Mouse (Mus musculus): ENCODE results near the gene Gm5538.
A peak's percentile ranks its signal among the peaks of the same experiment; 100 is the strongest.

Gene Gm5538

GRCm38 (mm10) chr3:59729490-59729889, at the start of gene Gm5538:
Gene Gm5538, plus strand, starts transcription at chr3:59729790.
- no peak for DNase-seq (ENCODE audit: low read depth, low spot score)

DNA sequence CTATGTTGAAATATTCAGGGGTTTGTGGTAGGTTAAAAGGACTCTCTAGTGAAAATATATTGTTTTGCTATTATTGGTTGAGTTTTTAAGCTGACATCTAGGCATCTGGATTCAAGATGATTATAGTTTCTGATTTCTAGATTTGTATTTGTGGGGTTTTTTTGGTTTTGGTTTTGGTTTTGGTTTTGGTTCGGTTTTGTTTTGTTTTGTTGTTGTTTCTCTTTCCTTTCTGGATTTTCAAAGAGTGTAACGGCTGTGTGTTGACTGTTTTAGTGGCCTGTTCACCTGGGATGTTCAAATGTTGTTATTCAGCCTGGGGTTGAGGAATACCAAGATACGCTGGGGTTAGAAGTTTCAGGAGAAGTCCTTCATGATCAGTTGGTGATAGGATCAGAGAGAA, 32.2 kb upstream of the Gm5538 start:
- DNase-seq (ENCODE audit: low read depth, low spot score) = no peak

DNA sequence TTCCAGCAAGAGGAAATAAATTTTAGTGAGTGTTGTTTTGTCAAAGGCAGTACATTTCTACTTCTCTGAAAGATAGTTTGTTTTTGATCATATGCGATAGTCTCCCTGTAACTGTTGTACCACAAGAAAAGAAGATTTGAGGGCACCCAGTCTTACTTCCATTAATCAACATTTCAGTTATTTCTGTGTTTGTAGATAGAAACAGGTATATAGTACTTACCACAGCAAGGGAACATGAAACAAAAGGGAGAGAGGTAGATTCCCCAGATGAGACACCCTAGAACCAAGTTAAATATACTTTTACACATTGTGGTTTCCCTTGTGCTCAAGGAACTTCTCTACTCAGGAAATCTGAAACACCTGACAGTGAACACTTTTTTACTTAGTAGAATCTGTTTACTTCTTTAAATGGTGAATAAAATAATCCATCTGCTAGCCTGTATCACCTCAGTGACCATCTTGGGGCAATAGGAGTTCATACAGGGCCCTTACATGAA, 26.9 kb upstream of the Gm5538 start:
- no peak for DNase-seq (ENCODE audit: low read depth, low spot score)

DNA sequence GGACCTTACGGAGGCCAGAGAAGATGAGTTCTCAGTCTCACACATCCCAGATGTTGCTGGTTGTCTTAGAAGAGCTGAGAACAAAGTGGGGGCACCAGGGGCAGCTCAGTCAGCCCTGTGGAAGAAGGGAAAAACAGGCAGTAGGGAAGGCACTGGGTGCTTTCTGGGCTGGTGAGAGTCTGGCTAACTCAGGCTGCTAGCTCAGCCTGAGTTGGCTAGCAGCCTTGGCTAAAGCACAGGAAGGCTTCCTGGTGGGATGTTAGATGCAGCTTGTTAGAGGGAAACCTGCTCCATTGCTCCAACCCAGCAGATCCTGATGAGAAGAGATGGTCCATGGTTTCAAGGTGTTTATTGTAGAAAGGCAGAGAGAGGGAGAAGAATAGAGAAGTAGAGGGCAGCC, 10.3 kb downstream of the Gm5538 start:
- DNase-seq (ENCODE audit: low read depth, low spot score) = no peak

DNA sequence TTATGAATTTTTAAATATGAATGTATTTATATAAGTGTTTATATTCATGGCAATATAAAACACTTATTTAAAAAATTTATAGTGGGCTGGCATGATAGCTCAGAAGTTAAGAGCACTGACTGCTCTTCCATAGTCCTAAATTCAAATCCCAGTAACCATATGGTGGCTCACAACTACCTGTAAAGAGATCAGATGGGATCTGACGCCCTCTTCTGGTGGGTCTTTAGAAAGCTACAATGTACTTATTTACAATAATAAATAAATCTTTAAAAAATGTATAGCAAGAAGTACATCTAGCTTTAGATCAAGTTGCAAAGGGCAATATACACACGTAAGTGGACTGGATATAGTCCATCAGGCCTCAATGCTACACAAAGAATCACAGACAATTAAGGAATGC, 14.6 kb downstream of the Gm5538 start:
- peak; percentile 18 for DNase-seq (ENCODE audit: low read depth, low spot score)

Measured in WW6 (cell line).